Mouse (Mus musculus): ENCODE measurements at regions not wholly inside any gene's neighbourhood (a gene's known extent, or its start where the extent isn't known, plus 50 kb on each side); places are given as distances from the start of the nearest gene placed in this dataset.

DNA sequence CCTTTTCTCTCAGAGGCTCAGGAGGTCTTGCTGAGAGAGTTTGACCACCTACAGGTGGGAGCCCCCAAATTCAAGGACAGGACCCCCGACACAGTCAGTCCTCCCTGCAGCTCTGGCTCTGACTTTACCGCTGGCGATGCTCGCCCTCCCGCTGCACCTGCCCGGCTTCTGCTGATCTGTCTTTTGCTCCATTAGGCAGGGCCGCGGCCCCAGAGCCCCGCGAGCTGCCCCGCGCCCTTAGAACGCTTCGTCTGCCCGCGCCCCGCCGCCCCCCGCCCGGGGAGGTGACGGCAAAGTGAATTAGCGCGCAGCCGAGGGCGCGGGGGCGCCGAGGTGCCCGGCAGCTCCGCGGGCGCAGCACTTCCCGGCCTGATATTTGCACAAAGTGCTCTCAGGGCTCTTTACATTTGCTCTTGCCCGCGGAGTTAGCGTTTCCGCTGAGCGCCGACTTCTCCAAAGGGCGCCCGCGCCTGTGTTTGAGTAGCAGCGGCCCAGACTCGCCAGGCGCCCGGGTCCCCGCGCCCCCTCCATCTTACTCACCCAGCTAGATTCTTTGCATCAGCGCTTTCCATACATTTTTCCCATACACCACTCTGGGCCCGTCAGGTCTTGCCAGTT lies 260.7 kb upstream of the 4930535I16Rik start:
- no peak for DNase-seq (ENCODE audit: low spot score in 2 of 2)

DNA sequence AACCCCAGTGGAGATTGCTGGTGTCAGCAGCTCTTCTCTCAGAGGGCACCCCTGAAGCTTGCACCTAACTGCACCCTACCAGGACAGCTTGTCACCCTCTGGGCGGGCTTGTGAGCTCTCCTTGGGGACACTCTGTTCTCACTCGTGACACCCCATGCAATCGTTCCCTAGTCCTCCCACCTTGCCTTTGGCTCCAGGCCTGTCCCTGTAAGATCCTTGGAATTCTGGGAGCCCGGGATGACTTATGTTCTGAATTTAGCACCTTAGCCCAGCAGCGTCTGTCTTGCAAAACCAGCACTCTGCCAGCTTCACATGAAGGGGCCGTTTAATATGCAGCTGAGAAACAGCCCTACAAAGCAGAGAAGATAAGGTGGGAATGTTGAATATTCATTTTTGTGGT lies 257.7 kb upstream of the 4930535I16Rik start:
- DNase-seq (ENCODE audit: low spot score in 2 of 2): peak in 1 of 2 experiments; percentile 61

DNA sequence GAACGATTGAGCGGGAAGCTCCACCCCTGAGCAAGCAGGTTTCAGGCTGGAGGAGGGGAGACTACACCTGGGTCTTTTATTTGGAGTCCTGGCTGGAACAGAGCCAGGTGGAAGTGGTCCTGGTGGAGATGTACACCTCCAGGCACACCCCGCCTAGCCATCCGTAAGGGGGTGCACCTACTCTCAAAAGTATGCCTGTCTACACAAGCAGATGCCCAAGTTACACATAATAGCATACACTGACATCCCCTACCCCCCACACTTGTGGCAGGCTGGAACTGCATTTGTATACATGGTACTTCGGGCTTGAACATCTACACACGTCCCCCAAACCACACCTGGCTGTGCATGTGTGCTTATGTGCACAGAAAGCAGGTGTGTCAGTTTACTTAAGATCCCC lies 236.8 kb upstream of the 4930535I16Rik start:
- no peak for DNase-seq (ENCODE audit: low spot score in 2 of 2)

DNA sequence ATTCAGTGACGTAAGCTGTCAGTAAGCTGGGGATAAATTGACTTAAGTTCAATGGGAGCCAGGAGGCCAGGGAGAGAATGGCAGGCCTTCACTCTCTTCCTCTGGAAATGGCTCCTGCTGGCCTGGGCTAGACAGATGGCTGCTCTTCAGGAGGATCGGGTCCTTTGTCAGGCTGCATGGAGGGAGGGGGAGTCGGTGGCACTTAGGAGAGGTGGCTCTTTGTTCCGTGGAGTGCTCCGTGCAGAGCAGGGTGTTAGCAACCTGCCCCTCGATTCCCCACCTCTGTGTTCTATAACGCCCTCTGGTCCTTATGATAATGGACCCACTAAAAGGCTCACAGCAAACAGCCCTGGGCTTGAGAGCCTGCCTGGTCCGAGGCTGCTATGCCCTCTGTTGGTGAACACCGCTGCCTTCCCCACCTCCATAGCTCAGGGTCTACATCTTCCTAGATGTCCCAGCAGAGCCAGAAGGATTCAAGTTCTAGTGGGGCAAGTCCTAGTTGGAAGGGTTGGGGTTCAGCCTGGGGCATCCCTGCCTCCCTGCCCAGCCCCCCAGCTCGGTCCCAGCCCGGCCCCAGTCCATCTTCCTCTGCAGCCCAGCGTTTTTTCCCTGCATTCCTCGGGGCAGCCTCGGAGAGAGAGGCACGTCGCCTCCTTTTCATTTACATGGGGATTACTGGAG lies 232.1 kb upstream of the 4930535I16Rik start:
- no peak for DNase-seq (ENCODE audit: low spot score in 2 of 2)

DNA sequence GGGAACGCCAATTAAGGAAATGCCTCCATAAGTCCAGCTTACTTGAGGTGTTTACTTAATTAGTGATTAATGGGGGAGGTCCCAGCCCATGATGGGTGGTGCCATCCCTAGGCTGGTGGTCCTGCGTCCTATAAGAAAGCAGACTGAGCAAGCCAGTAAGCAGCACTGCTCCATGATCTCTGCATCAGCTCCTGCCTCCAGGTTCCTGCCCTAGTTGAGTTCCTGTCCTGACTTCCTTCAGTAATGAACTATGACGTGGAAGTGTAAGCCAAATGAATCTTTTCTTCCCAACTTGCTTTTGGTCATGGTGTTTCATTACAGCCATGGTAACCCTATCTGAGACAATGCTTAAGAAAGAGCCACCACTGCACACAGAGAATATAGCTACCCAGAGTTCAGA lies 231.2 kb upstream of the 4930535I16Rik start:
- no peak for DNase-seq (ENCODE audit: low spot score in 2 of 2)

DNA sequence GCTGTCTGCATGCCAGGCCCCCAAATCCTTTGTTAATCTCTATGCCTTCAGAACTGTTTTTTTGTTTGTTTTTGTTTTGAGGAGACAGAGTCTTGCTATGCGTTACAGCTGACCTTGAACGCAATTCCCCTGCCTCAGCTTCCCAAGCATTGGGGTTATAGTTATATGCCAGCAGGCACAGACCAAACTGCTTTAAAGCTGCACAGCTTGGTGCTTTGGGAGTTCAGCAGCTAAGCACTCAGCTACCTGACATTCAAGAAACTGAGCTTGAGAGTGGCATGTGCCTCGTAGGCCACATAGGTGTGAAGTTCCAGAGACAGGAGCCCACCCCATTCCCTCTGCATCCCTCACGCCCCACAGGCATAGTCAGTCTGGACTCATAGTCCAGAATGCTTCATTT lies 229.5 kb upstream of the 4930535I16Rik start:
- DNase-seq (ENCODE audit: low spot score in 2 of 2): no peak

DNA sequence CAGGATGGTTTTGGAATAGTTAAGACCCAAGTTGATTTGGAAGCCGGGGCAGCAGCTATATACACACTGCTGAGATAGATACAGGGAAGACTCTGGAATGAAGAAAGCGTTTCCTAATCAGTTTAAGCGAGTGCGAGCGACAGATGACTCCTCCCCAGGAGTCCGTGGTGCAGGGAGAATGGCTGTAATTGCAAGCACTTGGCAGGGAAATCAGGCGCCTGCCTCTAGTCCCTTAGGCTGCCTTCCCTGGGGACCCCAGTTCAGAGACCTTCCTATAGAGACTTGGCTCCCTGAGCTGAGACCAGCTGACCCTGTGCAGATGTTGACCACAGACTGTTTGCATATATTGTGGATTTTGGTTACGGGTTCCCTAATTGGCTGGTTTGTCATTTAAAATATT lies 228.3 kb upstream of the 4930535I16Rik start:
- DNase-seq (ENCODE audit: low spot score in 2 of 2): no peak

DNA sequence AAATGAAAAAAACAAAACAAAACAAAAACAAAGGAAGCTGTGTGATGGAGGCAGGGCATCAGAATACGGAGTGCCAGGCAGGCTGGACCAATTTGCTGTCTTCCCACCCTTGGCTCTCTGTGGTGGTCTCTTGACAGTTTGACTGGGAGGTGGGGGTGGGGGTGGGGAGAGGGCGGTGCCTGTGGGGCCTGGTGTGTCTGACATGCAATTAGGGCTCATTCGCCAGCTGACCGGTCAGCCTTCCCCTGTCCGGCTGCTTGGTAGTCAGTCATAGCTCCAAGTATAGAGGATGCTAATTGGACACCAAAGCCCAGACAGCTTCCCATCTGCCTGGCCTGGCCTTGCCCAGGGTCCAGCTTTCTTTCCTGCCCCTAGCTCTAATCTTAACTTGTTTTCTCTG lies 225.8 kb upstream of the 4930535I16Rik start:
- DNase-seq (ENCODE audit: low spot score in 2 of 2): no peak

DNA sequence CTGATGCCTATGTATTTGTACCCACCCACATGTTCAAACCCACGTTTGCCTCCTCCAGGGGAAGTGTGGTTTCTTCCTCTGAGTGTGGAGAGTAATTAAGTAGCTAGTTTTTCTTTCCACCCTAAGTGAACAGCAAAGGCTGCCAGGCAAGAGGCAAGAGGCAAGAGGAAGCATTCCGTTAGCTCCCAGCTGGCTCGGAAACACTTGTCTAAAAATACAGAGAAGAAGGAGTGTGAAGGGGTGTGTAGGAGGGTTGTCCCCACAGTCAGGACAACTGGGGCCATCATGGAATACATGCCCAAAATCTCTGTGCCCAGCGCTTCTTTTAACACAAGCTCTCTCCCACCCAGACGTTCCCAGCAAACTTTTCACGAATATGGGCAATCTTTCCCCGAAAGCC lies 225.4 kb upstream of the 4930535I16Rik start:
- peak; percentile 18 to 35 for DNase-seq (ENCODE audit: low spot score in 2 of 2)

DNA sequence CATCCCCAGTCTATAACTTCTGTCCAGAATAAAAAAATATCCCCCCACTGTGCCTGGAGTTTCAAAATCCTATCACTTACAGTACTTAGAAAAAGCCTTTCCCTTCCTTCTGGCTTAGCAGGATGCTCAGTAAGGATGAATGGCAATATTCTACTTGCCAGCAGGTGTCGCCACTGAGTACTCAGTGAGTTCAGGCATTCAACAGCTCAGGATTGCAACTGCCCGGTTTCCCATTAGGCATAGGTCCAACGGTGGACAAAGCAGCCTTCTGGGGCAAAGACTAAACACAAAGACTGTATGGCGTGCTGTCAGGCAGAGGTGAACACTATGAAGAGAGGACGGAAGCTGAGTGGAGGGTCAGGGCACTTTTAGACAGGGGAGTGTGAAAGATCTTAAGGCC lies 224.3 kb upstream of the 4930535I16Rik start:
- peak; percentile 71 to 87 for DNase-seq (ENCODE audit: low spot score in 2 of 2)

DNA sequence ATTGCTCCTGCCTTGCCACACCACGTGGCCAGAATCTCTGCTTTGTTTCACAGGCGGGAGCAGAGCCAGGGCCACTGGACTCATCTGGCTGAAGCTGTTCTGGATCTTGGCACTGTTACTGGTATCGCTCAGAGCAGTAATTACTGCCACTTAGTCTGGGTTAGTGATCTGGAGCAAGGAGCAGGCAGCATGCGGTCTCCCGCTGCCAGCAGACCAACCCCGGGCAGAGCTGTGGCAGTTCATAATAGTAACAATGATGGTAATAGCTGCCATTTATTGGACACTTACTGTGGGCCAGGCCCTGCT lies 217.3 kb upstream of the 4930535I16Rik start:
- peak; percentile 21 to 33 for DNase-seq (ENCODE audit: low spot score in 2 of 2)

DNA sequence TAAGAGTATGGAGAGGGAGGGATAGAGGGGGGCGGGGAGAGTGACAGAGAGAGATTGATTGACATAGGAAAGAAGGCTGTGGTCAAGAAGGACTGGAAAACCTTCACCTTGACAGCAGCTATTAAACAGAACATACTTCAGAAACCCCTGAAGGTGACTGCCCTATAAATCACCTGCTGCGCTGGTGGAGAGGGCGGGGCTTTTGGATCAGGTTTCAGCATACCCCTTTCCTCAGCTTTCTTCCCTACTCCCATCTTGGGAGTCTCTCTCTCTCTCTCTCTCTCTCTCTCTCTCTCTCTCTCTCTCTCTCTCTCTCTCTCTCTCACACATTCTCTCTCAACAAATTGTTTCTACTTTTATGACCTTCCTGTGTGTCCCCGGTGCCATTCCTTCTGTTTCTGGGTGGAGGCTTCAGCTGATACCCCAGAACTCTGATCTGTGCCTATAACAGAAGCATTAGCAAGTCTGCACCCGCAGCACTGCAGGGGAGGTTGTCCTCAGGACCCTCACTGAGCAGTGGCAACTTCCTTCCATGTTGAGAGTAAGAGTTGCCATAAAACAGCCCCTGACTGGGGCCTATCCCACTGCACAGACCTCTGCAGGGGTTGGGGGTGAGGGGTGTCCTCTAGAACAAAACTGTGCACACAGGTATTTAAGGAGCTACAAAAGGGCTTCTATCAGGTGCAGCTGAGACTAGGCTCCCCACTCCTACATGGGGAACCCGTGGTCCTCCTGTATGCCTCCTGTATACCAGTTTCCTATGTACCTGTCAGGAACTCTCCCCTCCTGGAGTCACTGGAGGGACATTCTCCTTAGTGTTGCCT lies 216.7 kb upstream of the 4930535I16Rik start:
- DNase-seq (ENCODE audit: low spot score in 2 of 2): no peak

DNA sequence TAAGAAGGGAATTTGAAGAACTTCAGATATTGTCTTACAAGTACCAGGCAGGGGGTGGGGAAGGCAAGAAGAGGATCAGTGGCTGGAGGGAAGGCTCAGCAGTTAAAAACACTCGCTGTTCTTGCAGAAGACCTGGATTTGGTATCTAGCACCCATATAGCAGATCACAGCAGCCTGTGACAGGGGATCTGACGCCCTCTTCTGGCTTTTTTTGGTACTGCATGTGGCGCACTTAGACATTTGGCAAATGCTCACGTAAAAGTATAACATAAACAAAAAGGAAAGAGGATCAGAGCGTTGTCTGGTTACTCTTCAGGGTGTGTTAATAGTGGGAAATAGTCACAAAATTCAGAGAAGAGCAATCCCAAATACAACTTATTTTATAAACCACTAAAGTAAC lies 213.1 kb upstream of the 4930535I16Rik start:
- no peak for DNase-seq (ENCODE audit: low spot score in 2 of 2)

DNA sequence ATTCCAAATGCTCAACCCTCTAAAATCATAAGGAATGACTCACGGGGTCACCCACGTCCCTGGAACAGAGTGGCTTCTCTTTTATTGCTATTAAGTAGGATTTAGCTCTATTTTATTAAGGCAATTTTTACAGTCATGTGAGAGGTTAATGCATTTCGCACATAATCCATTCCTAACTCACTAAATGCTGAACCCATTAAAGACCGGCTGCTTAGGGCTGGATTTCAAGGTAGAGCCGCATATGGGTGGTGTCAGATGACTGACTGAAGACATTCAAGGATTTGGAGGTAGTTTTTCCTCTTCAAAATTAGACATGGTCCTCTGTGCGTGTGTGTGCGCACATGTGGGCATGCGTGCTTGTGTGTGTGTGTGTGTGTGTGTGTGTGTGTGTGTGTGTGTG lies 208.4 kb upstream of the 4930535I16Rik start:
- DNase-seq (ENCODE audit: low spot score in 2 of 2): no peak

DNA sequence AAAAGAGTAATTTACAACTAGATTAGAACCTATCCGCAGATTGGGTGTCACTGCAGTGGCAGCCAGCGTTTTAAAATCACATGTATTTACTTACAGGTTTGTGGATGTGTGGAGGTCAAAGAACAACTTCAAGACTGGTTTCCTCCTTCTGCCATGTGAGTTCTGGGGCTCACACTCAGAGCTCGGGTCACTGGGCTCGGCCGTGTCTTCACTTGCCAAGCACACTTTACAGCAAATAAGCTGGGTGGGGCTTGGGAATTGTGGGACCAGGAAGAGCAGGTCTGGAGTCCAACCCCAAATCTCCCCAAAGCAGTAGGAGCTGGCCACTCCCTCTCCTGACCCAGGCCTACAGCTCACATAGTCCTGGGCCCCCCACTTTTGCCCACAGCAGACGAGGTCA lies 202.5 kb upstream of the 4930535I16Rik start:
- no peak for DNase-seq (ENCODE audit: low spot score in 2 of 2)

DNA sequence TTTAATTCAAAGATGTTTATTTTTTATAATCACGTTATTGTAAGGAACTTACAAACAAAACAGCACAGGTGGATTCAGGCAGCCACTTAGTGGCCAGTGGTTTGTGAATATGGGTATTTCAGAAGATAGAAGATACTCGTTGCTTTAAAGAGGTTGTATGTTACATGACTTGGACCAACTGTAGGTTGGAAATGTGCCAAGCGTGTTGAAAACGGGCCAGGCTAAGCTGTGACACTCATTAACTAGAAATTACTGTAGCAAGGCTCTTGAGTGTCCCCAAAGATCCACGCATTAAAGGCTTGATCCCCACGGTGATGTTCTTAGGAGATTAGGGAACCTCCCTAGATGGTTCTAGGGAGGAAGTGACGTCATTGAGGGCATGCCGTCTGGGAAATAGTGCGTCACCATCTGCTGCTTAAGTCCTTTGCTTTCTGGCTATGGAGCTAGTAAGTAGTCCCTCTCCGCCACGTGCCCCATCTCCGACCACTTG lies 196.1 kb upstream of the 4930535I16Rik start:
- no peak for DNase-seq (ENCODE audit: low spot score in 2 of 2)

DNA sequence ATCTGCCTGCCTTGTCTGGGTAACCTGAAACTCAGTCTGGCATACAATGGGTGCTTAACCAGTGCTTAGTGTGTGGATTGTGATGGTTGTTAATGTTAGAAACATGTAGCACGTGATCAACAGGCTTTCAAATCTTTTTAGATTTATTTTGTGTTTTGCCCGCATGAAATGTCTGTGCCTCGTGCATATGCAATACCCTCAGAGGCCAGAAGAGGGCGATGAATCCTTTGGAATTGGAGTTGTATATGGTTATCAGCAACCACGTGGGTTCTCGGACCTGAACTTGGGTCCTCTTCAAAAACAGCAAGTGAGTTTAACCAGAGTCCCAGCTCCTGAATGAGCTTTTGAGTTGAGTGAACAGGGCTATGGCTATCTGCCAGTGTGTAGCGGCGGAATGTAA lies 192.9 kb upstream of the 4930535I16Rik start:
- DNase-seq (ENCODE audit: low spot score in 2 of 2): no peak

DNA sequence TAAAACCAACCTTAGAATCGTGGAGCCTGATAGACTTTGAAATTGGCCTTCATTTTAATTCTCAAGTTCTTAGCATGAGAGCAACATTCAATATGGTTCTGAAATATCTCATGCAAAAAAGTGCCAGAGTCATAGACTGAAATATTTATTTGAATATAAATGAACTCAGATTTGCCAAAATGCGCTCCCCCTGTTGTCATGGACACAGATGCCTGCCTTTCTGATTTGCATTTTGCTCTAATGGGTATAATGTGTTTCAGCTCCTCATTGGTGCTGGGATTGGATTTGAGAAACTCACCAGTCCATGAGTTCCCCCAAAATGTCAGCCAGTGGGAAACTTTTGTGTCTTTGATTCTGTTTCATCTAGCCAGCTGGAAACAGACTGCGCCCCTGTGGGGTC lies 191.5 kb upstream of the 4930535I16Rik start:
- peak; percentile 6 to 11 for DNase-seq (ENCODE audit: low spot score in 2 of 2)

DNA sequence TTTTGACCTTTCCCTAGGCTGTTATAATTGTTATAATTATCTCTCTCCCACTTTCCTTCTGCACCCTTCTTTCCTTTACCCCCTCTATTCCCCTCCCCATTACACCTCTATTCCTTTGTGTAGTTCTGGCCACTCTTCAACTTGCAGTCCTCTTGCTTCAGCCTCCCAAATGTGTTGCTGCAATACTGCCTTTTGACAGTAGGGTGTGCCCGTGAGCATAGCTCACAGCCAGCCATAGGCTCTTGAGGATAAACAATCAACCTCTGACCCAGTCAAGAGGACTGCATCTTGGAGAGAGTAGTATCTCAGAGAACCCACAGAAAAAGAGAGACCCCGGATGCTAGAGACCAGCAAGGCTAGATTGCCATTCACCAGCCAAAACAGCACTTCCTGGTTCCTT lies 184.9 kb upstream of the 4930535I16Rik start:
- no peak for DNase-seq (ENCODE audit: low spot score in 2 of 2)

DNA sequence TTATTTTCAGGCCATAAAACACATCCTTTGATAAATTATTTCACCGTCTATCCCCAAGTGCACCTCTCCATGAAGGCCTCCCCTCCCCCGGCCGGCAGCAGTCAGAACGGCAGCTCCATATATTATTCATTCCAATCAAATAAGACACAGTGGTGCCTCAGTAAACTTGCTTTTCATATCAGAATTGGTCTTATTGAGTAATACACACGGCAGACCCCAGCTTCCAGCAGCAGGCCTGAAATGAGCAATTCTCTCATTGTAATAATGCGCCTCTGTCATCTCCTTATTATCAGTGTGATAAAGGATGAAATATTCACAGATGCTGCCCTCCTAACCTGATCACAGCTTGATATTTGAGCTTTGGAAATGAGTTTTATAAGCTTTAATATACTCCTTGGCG lies 169.0 kb upstream of the 4930535I16Rik start:
- no peak for DNase-seq (ENCODE audit: low spot score in 2 of 2)

DNA sequence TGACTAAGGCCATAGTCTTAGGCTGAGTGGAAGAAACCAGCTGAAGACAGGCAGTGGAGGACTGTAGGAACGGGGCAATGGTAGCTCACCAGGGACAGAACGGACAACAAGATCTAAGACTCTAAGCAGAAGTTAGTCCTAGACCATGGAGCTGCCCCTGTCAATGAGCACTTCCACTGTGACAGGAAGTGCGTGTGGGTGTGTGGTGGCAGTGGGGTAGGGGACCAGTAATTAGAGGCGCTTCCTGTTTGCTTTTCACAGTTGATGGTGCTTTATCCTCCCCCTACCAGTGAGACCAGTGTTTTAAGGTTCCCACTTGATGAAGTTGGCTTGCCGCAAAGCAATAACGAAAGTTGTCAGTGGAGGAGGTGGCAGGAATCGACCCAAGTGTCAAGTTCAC lies 168.4 kb upstream of the 4930535I16Rik start:
- DNase-seq (ENCODE audit: low spot score in 2 of 2): no peak

DNA sequence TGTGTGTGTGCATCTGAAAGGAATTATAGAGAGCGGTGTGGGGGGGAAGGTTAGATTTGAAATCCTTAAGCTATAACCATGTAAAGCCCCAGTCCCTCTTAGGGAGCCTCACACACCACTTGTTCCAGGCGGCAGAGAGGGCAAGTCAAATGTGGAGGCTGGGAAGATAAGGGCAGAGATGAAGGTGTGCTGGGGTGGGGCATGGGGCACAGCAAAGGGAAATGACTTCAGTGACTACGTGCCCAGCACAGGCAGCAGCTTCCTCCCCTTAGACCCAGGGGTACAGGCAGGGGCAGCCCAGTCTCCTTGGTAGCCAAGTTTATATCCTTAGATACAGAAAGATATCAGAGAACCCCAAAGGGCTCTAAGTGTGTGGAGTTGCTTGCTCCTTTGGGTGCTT lies 161.8 kb upstream of the 4930535I16Rik start:
- DNase-seq (ENCODE audit: low spot score in 2 of 2): no peak

DNA sequence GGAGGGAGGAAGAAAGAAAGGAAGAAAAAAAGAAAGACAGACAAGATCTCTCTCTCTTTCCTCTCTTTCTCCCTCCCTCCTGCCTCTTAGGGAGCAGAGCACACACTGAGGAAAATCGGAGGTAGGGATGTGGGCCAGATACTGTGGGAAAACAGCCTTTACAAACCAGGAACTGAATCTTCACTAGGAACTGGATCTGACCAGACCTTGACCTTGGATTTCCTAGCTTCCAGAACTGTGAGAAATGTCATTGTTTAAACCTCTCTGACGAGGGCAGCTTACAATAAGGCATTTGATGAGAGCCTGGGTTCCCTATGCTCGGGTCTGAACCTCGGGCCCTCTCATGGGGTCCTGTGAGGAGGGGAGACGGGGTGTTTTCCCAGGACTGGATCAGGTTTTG lies 157.7 kb upstream of the 4930535I16Rik start:
- DNase-seq (ENCODE audit: low spot score in 2 of 2): no peak

All from frontal cortex, postnatal 10 days (tissue).